Mouse (Mus musculus): ENCODE results near the gene Mrgprx1.

Gene Mrgprx1

DNA sequence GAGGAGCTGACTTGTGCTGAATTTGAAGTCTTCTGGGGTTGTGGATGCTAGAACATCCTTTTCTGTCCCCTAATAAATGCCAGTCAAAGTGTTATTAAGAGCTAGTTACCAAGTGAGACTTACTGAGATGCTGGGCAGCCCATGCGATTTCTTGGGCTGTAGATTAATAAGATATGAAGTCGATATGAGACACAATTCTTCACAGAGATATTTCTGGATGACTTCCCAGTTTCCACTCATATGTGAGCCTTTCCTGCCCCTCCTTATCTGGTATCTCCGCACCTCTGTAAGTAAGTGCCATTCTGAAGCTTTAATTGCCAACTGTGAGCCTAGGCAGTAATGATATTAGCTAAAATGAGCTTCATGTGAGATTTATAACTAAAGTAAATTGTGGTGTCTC lies at the start of gene Mrgprx1:
Gene Mrgprx1 (minus strand): TSS at position 101 of the 400 bp plus-strand sequence.
- DNase-seq (ENCODE audit: low spot score in 2 of 2) = no peak

DNA sequence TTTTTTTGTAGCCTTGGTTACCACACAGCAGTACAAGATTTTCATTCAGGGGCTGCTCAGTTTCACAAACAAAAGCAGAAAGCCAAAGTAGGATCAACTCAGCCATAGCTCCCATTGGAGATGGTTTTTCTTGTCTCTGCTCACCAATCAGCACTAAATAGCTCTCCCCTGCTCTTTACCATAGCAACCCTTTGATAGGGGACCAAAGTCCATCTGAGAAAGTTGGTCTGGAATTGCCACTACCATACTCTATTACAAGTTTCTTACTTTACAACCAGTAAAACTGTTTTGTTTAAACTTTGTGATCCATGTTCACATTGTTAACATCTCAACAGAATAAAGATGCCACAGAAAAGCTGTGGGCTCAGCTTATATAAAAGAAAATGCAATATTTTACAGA lies 48.1 kb upstream of the Mrgprx1 start:
- DNase-seq (ENCODE audit: low spot score in 2 of 2) = no peak

DNA sequence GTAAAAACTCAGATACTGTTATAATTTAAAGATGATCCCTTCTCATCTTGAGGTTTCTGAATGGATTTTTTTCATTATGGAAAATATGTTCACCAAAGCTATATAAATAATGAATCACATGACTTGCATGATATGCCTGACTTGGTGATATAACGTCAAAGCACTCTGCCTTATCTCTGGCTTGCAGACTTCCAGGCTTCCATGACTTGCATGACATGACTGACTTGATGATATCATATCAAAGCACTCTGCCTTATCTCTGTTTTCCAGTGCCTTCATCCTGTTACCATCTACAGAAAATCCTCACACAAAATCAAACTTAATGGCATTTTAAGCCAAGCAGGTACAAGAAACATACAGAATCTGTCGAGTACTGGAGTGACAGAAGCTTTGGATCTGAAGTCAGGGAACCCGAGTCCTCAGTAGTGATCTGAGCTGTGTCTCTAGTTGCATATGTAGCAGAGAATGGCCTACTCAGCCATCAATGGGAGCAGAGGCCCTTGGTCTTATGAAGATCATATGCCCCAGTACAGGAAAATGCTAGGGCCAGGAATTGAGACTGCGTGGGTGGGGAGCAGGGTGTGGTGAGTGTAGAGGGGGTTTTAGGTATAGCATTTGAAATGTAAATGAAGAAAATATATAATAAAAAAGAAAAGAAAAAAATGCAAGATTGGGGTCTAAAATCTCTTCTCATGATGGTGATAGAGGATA lies 19.2 kb upstream of the Mrgprx1 start:
- no peak for DNase-seq (ENCODE audit: low spot score in 2 of 2)

DNA sequence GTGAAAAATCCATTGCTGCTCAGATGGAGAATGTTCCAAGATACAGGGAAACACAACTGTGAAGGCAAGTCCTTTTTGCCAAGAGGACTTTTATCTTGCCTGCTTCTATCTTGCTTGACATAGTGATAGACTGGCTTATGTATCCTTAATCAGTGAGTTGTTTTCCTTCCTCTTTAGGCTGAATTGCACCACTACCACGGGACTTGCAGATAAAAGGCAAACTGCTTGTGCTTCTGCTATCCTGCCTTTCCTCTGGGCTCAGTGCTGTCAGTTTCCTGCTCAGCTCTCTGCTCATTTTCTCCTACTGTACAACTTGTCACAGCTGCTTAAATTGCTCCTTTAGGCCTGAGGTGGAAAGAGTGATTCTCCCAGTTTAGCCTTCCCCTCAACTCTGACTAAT lies 16.6 kb upstream of the Mrgprx1 start:
- no peak for DNase-seq (ENCODE audit: low spot score in 2 of 2)

DNA sequence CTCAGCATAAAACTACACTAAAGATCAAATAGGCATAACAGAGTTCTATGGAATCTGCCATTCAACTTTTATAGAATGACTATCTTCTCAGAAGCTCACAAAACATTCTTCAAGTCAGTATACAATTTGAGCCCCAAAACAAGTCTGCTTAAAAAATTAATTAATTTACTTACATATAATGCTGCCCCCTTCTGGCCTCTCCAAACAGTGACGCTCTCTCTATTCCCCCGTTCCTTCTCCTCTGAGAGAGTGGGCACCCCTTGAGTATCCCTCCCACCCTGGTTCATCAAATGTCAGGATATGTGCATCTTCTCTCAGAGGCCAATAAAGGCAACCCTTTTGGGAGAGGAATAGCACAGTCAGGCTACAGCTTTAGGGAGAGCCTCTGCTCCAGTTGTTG lies 9.5 kb downstream of the Mrgprx1 start:
- DNase-seq (ENCODE audit: low spot score in 2 of 2) = no peak

DNA sequence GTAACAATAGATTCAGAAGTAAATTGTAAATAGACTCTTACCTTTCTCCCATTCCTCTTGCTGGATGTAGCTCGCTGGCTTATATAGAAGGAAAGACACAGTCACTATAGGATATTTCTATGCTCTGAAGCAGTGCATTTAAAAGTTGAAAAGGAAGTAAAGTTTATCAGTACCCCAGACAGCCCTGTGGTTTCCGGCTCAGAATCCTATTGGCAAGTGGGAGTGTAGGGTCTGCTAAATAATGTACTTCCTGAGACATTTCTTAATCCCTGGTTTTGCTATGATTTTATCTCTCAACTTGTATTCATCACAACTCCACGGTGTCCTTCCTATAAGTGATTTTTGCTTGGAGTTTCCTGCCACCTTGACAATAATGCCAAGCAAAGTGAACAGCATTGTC lies 31.7 kb downstream of the Mrgprx1 start:
- DNase-seq (ENCODE audit: low spot score in 2 of 2) = no peak

DNA sequence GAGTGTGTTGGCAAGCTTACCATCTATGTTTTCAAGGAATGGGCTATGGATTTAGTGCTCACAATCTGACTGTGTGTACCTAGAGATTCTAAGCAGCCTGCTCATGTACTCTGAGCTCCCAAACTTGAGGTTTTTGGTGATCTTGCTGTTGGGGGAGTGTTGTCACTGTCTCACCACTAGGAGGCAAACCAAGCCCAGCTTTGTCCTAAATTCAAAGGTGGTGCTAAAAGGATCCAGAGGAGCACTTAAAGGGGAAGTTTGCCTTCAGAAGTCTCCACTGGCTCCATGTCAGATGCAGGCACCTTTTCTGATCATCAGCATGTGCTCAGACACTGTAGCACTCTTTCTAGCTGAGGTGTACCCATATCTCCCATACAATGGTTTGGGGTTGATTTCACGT lies 40.6 kb downstream of the Mrgprx1 start:
- no peak for DNase-seq (ENCODE audit: low spot score in 2 of 2)

DNA sequence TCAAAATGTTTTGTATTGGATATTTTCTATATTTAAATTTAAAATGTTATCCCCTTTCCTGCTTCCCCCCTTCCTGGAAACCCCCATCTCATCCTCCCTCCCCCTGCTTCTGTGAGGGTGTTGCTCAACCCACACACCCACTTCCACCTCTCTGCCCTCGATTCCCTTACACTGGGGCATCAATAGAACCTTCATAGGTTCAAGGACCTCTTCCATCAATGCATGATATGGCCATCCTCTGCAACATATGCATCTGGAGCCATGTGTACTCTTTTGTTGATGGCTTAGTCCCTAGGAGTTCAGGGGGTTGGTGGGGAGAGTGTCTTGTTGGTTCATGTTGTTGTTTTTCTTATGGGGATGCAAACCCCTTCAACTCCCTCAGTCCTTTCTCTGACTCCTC lies 45.4 kb downstream of the Mrgprx1 start, which contains the start of gene Mrgpra4:
Gene Mrgpra4 (minus strand): TSS at position 101 of the 400 bp plus-strand sequence.
- DNase-seq (ENCODE audit: low spot score in 2 of 2) = no peak

Measured in cerebellum, postnatal 4 days (tissue).